Mouse (Mus musculus) kidney, adult 2 months (tissue): ENCODE data around the gene Hook2.

Experiments used
- CTCF ChIP-seq: fragments of 200-500 bp; conservative IDR thresholded peaks from 2 replicates; pipeline ENCODE4 v1.5.1; 2011; ENCODE audit warnings: low read depth, mild to moderate bottlenecking, control low read depth, low read length, moderate library complexity, mixed read lengths; ENCODE audit not compliant: insufficient read depth, insufficient read length
- POLR2A ChIP-seq: fragments of 200-500 bp; IDR thresholded peaks from one replicate; pipeline ENCODE4 v1.6.1; 2011; ENCODE audit warnings: low read depth, low read length, control low read depth

DNA sequence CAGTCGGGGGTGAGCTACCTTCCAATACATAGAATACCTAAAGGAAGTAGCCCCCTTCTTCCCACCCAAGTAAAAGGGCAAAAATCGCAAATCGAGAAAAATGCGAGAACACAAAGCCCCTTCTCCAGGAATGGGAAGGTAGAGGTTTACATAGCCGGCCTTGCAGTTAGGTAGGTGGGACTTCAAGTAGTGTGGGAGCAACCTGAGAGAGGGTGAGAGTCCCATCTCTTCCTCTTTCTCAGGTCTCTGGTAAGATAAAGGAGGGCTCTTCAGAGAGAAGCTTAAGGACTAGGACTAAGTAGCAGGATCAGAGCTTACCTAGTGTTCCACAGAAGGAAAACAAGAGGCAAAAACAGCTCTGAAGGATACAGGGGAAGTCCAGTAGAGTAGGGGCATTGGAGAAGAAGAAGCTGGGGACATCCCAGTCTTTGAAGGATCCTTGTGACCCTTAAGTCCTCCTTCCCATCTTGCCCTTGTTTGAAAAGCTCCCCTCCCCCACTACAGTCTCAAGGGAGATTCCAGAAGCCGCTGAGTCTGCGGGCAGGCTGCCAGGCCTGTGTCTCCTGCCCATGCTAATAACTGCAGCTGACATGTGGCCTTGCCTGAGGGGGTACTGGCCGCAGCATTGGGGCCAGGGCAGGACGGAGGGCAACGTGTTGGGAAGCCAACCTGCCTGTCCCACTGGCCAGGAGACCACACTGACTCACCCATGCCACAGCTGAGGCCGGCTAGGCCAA is 9.6 kb upstream of the Hook2 start:
- TF ChIP-seq CTCF (no peak), POLR2A (no peak)
